Mouse (Mus musculus) lung, adult 2 months (tissue): ENCODE measurements around the gene Grsf1. TPM values are rescaled to one million over a fixed set of nuclear protein-coding genes. Genes with fewer than 3 reads are reported as not detected.
A peak's percentile ranks its signal among the peaks of the same experiment; 100 is the strongest.

Experiments
- DNase-seq: peaks from one replicate; pipeline ENCODE4 v3.0.0; 2022
- H3K4me1 ChIP-seq: fragments of 200-500 bp; 2 replicates; pipeline ENCODE4 v1.6.1; 2011; ENCODE audit warnings: low read length; ENCODE audit not compliant: control insufficient read depth, insufficient read depth
- H3K4me3 ChIP-seq: fragments of 200-500 bp; replicated peaks from 2 replicates; pipeline ENCODE3; 2011; ENCODE audit warnings: low read depth, mild to moderate bottlenecking, control low read depth, low read length; ENCODE audit errors: extremely low read depth
- CTCF ChIP-seq: fragments of 200-500 bp; IDR thresholded peaks from 2 replicates; pipeline ENCODE4 v1.5.1; 2011; ENCODE audit warnings: mild to moderate bottlenecking, low read length, control low read depth; ENCODE audit not compliant: insufficient read depth
- POLR2A ChIP-seq: fragments of 200-500 bp; IDR thresholded peaks from 2 replicates; pipeline ENCODE4 v1.6.1; 2011; ENCODE audit warnings: low read depth, mild to moderate bottlenecking, control low read depth, low read length, borderline replicate concordance; ENCODE audit errors: extremely low read depth
- WGBS: fragments of 180-500 bp; shearing (Covaris S2); methylation state at CpG from one replicate; pipeline ENCODE4 v1.1.7; 2018; 5-methylcytosine and 5-hydroxymethylcytosine counted together
- polyA plus RNA-seq: library from polyadenylated mRNA; depleted of rRNA; stranded (reverse); fragments of >200 nt; gene quantifications from 2 replicates; pipeline ENCODE4 v1.2.3, GENCODE M21; 2012; rRNA removed

Gene Grsf1
- polyA plus RNA-seq, 1 experiment, result 20.1 TPM

DNA sequence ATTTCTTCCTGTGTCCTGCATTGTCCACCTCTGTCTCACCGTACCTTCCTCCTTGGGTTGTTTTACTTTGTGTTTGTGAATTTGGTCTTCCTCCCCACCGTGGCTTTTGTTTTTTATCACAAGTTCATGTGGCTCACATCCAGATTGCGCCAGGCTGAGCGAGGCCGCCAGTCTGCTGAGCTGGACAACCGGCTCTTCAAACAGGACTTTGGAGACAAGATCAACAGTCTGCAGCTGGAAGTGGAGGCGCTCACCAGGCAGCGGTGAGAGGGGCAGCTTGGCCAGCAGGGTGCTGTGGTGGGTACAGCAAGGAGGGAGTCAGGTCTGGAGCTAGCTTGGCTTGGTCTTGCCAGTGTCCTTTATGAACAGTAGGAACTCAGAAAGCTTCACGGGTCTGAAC is 33.2 kb downstream of the Grsf1 start:
- H3K4me3 ChIP-seq, result no peak overlapping the region
- TF ChIP-seq POLR2A (no peak), CTCF (no peak)
- DNase-seq, result no peak
- no peaks in the 10 kb centered on the region for H3K4me1 ChIP-seq
- 66% methylated on average over 9 of the region's 9 CpGs for WGBS

- H3K4me3 ChIP-seq, result no peak overlapping the region
- TF ChIP-seq POLR2A (no peak), CTCF (no peak)
- no peaks in the 10 kb centered on the region for H3K4me1 ChIP-seq
- 86% methylated on average over 5 of the region's 5 CpGs for WGBS
- DNase-seq, result no peak
These were observed 41.9 kb downstream of the Grsf1 start for GRCm38 (mm10) chr5:88634076-88634475.

DNA sequence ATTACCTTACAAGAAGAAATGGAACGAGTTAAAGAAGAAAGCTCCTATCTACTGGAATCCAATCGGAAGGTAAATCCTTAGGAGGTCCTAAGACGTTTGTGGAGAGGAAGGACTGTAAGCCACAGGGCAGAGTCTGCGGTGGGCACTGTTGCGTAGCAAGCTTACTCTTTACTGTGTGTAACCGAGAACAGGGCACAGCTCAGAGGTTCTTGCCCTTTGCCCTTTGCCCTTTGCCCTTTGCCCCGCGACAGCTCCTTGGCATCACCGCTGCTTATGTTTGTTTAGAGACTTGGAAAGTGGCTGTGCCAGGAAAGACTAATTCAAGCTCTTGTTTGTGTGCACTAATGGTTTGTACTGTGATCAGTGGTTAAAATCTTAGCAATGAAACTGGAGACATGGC is 43.5 kb downstream of the Grsf1 start:
- TF ChIP-seq POLR2A, result no peak
- TF ChIP-seq CTCF, result no peak
- Histone ChIP-seq H3K4me3 (no peak overlapping the region), H3K4me1 (no peaks in the 10 kb centered on the region)
- 85% methylated on average over 9 of the region's 9 CpGs for WGBS
- no peak for DNase-seq

DNA sequence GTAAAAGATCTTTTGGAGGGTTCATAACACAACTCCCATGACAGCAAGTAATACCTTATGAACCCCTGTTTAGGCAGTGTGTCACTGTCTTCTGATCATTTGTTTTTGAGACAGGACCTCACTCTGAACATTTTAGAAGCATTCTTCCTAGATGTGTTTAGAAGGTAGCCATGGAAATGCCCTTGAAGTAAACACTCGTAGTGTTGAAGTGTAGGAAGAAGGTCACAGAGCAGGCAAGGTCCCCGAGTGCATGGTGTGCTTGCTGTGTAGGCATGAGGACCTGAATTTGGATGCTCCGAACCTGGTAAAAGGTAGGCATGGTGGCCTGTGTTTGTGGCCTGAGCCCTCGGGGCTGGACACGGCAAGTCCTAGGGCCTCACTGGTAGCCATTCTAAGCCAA is 44.4 kb downstream of the Grsf1 start:
- Histone ChIP-seq H3K4me3 (no peak overlapping the region), H3K4me1 (no peaks in the 10 kb centered on the region)
- DNase-seq, result no peak
- no peak for TF ChIP-seq POLR2A
- no peak for TF ChIP-seq CTCF
- WGBS, result 72% methylated on average over 5 of the region's 5 CpGs

GRCm38 (mm10) chr5:88630883-88631282 is 45.1 kb downstream of the Grsf1 start:
- peak; percentile 25 for DNase-seq
- H3K4me1 ChIP-seq, result no peaks in the 10 kb centered on the region
- WGBS, result 36% methylated on average over 3 of the region's 3 CpGs
- no peak for TF ChIP-seq POLR2A
- TF ChIP-seq CTCF, result no peak
- no peak overlapping the region for H3K4me3 ChIP-seq

DNA sequence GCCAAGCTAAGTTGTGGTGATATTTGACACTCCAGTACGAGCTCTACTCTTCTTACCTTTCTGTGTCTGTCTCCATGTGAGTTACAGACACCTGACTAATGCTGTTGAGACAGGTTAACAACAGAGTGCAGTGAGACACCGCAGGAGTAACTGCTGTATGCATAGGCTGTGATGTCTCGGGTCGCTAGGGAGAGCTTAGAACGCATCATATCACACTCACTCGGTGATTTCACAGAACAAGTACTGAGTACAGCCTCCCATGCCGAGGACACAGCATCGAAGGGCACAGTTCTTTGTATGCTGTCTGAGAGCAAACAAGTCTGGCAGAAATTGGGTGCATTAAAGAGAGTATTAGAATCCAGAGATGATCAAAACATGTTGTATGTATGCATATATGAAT is 46.0 kb downstream of the Grsf1 start:
- no peak overlapping the region for H3K4me3 ChIP-seq
- no peaks in the 10 kb centered on the region for H3K4me1 ChIP-seq
- WGBS, result 83% methylated on average over 8 of the region's 8 CpGs
- TF ChIP-seq POLR2A (no peak), CTCF (no peak)
- no peak for DNase-seq

DNA sequence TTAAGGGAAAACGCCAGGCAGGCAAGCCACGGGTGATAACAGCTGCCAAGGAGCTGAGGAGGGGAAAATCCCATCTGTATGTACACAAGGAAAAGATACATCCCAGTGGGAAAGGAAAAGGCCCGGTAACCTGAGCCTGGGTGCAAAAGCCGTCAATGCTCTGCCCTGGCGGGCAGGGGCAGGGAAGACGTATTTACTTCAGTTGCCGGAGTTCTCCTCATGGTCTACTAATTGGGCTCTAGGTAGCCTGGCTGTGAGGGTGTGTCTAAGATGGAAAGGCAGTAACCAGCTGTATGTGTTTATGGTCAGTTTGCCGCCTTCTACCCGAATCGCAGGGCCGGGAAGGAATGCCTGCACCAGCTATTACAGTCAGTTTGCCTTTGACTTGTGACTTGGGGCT is 46.8 kb downstream of the Grsf1 start:
- H3K4me3 ChIP-seq, result no peak overlapping the region
- WGBS, result 70% methylated on average over 11 of the region's 11 CpGs
- no peak for TF ChIP-seq CTCF
- no peak for TF ChIP-seq POLR2A
- H3K4me1 ChIP-seq, result no peaks in the 10 kb centered on the region
- DNase-seq, result no peak

GRCm38 (mm10) chr5:88627545-88627944 is 48.4 kb downstream of the Grsf1 start:
- no peak for DNase-seq
- TF ChIP-seq CTCF, result no peak
- no peak overlapping the region for H3K4me3 ChIP-seq
- H3K4me1 ChIP-seq, result no peaks in the 10 kb centered on the region
- WGBS, result 73% methylated on average over 4 of the region's 4 CpGs

DNA sequence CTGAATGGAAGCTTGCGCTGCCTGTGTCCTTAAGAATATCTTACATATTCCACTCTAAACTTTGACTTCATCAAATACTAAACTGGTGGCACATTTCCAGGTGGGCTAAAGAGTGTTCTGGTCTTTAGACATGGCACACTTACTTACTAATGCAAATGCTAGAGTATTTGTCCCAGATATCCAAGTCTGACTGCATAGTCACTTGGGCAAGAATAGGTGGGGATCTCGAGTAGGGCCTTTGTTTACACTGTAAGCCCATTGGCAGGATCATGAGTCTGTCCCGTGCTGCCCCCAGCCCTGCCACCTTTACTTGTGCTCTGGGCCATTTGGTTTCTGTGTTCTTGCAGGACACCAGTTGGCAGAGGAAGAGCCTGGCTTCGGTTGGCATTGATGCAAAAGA is 59.0 kb downstream of the Grsf1 start:
- WGBS, result 66% methylated on average over 4 of the region's 4 CpGs

DNA sequence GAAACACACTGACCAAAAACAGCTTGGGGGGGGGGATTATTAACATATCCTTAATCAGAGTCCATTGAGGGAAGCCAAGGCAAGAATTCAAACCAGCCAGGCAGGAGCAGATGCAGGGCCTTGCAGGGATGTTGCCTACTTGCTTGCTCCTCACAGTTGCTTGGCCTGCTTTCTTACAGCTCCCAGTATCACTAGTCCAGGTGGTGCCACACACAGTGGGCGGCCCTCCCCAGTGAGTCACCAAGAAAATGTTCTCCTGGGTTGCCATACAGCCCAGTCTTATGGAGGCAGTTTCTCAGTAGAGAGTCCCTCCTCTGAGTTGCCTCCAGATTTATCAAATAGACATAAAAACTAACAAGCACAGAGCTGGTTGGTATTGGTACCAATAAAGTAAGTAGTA is 61.8 kb downstream of the Grsf1 start:
- Histone ChIP-seq H3K4me1 (no peaks in the 10 kb centered on the region), H3K4me3 (no peak overlapping the region)
- WGBS, result 100% methylated on average over 1 of the region's 1 CpGs
- no peak for DNase-seq
- TF ChIP-seq POLR2A (no peak), CTCF (no peak)

More for the DNA sequence above, 59.0 kb downstream of the Grsf1 start:
- no peak for DNase-seq
- Histone ChIP-seq H3K4me3 (no peak overlapping the region), H3K4me1 (no peaks in the 10 kb centered on the region)
- TF ChIP-seq CTCF (no peak), POLR2A (no peak)

Other genes with a start within 250 kb of the Grsf1 start
- not detected in 2 replicates for gene Ambn, start 220.2 kb downstream of the Grsf1 start, polyA plus RNA-seq
- gene Enam, start 188.2 kb downstream of the Grsf1 start, polyA plus RNA-seq, result not detected in 2 replicates
- 7.7 and 20.2 TPM in 2 replicates for gene Jchain, start 148.3 kb downstream of the Grsf1 start, polyA plus RNA-seq
- 9.0 and 10.1 TPM in 2 replicates for gene Utp3, start 121.7 kb downstream of the Grsf1 start, polyA plus RNA-seq
- 4.1 and 4.6 TPM in 2 replicates for gene Rufy3, start 111.1 kb downstream of the Grsf1 start, polyA plus RNA-seq
- gene Mob1b, start 44.7 kb upstream of the Grsf1 start, polyA plus RNA-seq, result 3.2 and 7.1 TPM in 2 replicates
- gene Dck, start 88.8 kb upstream of the Grsf1 start, polyA plus RNA-seq, result 2.1 and 3.3 TPM in 2 replicates
- 2.7 and 4.8 TPM in 2 replicates for gene Slc4a4, start 210.6 kb upstream of the Grsf1 start, polyA plus RNA-seq